Mouse (Mus musculus) embryonic fibroblast, embryonic 13.5 days (primary cell): ENCODE results near the gene Cacna1a. TPM values are rescaled to one million over a fixed set of nuclear protein-coding genes. Genes with fewer than 3 reads are reported as not detected.

ENCODE experiments used
- H3K27ac ChIP-seq: 2 replicates; pipeline ENCODE4 v1.5.1; 2012; ENCODE audit warnings: low read length, control low read depth, inconsistent platforms; ENCODE audit not compliant: insufficient read depth
- H3K4me1 ChIP-seq: 2 replicates; pipeline ENCODE4 v1.6.1; 2011; ENCODE audit warnings: low read length; ENCODE audit not compliant: control insufficient read depth, insufficient read depth
- H3K4me3 ChIP-seq: 2 replicates; pipeline ENCODE4 v1.5.1; 2011; ENCODE audit warnings: mild to moderate bottlenecking, control low read depth, low read length; ENCODE audit not compliant: insufficient read depth
- CTCF ChIP-seq: IDR thresholded peaks from 2 replicates; pipeline ENCODE4 v1.5.1; 2011; ENCODE audit warnings: mild to moderate bottlenecking, control low read depth, low read length, moderate library complexity, borderline replicate concordance; ENCODE audit not compliant: insufficient read depth
- POLR2A ChIP-seq: IDR thresholded peaks from 2 replicates; pipeline ENCODE4 v1.6.1; 2011; ENCODE audit warnings: low read depth, mild to moderate bottlenecking, control low read depth, low read length, moderate library complexity
- polyA plus RNA-seq: library from polyadenylated mRNA; stranded (reverse); fragments of >200 nt; gene quantifications from 2 replicates; pipeline ENCODE4 v1.2.4, GENCODE M21; 2011; ENCODE audit warnings: low read depth; ENCODE audit not compliant: missing spikeins, insufficient read length

Cacna1a gene
- polyA plus RNA-seq, 1 experiment: 7.2 TPM

- TF ChIP-seq CTCF (no peak), POLR2A (no peak)
- H3K4me1 ChIP-seq: no peaks in the 10 kb centered on the region
- no peak overlapping the region for H3K27ac ChIP-seq
- H3K4me3 ChIP-seq: no peak overlapping the region
These were observed 132.8 kb downstream of the Cacna1a start for GRCm38 (mm10) chr8:84520999-84521398.

- no peaks in the 10 kb centered on the region for H3K4me1 ChIP-seq
- no peak overlapping the region for H3K27ac ChIP-seq
- TF ChIP-seq CTCF (no peak), POLR2A (no peak)
- no peak overlapping the region for H3K4me3 ChIP-seq
These were observed 139.8 kb downstream of the Cacna1a start for GRCm38 (mm10) chr8:84528036-84528435.

GRCm38 (mm10) chr8:84529548-84529947 is 141.3 kb downstream of the Cacna1a start:
- TF ChIP-seq POLR2A (no peak), CTCF (no peak)
- H3K27ac ChIP-seq: no peak overlapping the region
- H3K4me1 ChIP-seq: no peaks in the 10 kb centered on the region
- H3K4me3 ChIP-seq: no peak overlapping the region

GRCm38 (mm10) chr8:84532725-84533124 is 144.5 kb downstream of the Cacna1a start:
- Histone ChIP-seq H3K4me1 (no peaks in the 10 kb centered on the region), H3K4me3 (no peak overlapping the region), H3K27ac (no peak overlapping the region)
- TF ChIP-seq POLR2A: no peak

GRCm38 (mm10) chr8:84533341-84533740 is 145.1 kb downstream of the Cacna1a start:
- Histone ChIP-seq H3K27ac (no peak overlapping the region), H3K4me3 (no peak overlapping the region), H3K4me1 (no peaks in the 10 kb centered on the region)
- TF ChIP-seq POLR2A (no peak), CTCF (no peak)

GRCm38 (mm10) chr8:84536917-84537316 is 148.7 kb downstream of the Cacna1a start:
- TF ChIP-seq CTCF (no peak), POLR2A (no peak)
- no peaks in the 10 kb centered on the region for H3K4me1 ChIP-seq
- H3K27ac ChIP-seq: no peak overlapping the region
- no peak overlapping the region for H3K4me3 ChIP-seq

GRCm38 (mm10) chr8:84539376-84539775 is 151.1 kb downstream of the Cacna1a start:
- no peak overlapping the region for H3K27ac ChIP-seq
- TF ChIP-seq CTCF (no peak), POLR2A (no peak)
- H3K4me1 ChIP-seq: no peaks in the 10 kb centered on the region
- H3K4me3 ChIP-seq: no peak overlapping the region

GRCm38 (mm10) chr8:84542481-84542880 is 154.2 kb downstream of the Cacna1a start:
- no peaks in the 10 kb centered on the region for H3K4me1 ChIP-seq
- no peak overlapping the region for H3K4me3 ChIP-seq
- no peak for TF ChIP-seq POLR2A
- TF ChIP-seq CTCF: no peak
- H3K27ac ChIP-seq: no peak overlapping the region

GRCm38 (mm10) chr8:84545522-84545921 is 157.3 kb downstream of the Cacna1a start:
- TF ChIP-seq POLR2A (no peak), CTCF (no peak)
- no peak overlapping the region for H3K4me3 ChIP-seq
- H3K27ac ChIP-seq: no peak overlapping the region
- H3K4me1 ChIP-seq: no peaks in the 10 kb centered on the region

GRCm38 (mm10) chr8:84552457-84552856 is 164.2 kb downstream of the Cacna1a start:
- TF ChIP-seq CTCF (no peak), POLR2A (no peak)
- Histone ChIP-seq H3K4me3 (no peak overlapping the region), H3K4me1 (no peaks in the 10 kb centered on the region), H3K27ac (no peak overlapping the region)

GRCm38 (mm10) chr8:84553106-84553505 is 164.9 kb downstream of the Cacna1a start:
- TF ChIP-seq CTCF (no peak), POLR2A (no peak)
- no peak overlapping the region for H3K27ac ChIP-seq
- no peaks in the 10 kb centered on the region for H3K4me1 ChIP-seq
- no peak overlapping the region for H3K4me3 ChIP-seq
